ENCODE assay signal across 8 mouse cellular contexts in the genomic region with DNA sequence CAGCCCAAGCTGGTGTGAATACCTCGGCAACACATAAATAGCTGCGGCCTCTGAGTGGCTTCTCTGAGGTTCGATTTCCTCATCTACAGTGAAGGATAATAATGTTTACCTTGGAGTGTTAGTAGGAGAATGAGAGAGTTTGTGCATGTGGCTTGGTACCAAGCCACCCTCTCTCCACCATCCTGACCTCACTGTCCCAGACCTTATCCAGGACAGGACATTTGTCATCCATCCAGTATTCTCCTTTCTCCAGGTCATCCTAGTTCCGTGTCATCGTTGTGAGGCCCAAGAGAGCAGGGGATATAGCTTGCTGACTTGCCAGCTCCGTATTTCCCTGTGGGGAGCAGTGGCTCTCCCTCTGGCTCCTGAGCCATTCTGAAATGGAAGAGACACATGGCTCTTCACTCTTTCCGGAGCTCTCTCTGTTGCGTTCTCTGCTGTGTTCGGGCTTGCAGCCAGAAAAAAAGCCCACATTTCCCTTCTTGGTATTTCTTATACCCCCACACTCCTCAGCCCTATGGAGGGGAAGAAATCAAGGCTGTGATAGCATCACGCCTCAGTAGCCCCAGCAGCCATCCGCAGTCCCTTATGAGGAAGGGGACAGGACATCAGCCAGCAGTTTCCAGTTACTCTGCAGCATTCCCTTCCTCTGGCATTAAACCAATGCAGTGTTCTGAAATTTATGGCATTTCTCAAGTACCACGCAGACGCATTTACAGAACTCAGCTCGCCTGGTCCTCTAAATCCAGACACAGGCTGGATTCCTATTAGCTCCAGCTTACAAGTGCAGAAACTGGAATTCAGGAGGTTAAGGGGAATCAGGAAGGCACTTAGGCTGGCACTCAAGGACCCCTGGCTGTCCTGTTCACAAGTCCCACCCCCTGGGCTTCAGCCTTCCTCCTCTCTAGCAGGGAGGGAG. TPM values are rescaled to one million over a fixed set of nuclear protein-coding genes. Genes with fewer than 3 reads are reported as not detected.
DNase-seq lines count a peak whose midpoint lies in the region; ATAC-seq lines count a peak whose summit lies in the region.

No protein-coding gene starts in this region.

- no peaks in the 10 kb centered on the region; the same call in 1 of the 2 replicates for H3K27me3 ChIP-seq in midbrain, embryonic 11.5 days (ENCODE audit: control insufficient read depth, insufficient read depth, low read length)

- no peak overlapping the region for H3K27ac ChIP-seq in midbrain, embryonic 11.5 days (ENCODE audit: low read depth, low read length)

- 0 out of 2 replicates have a peak overlapping the region, but pooled peaks have one; percentile 10 for H3K9ac ChIP-seq in midbrain, embryonic 11.5 days (ENCODE audit: low read length)

- no peak overlapping the region for H3K4me3 ChIP-seq in midbrain, embryonic 11.5 days (ENCODE audit: low read depth, low read length)

- peaks cover 28% of the 10 kb centered on the region for H3K4me1 ChIP-seq in midbrain, embryonic 11.5 days (ENCODE audit: control insufficient read depth, insufficient read depth, low read length)

- peak overlapping the region; percentile 30 for H3K4me2 ChIP-seq in midbrain, embryonic 11.5 days

- no peaks in the 10 kb centered on the region for H3K9me3 ChIP-seq in midbrain, embryonic 11.5 days (ENCODE audit: control insufficient read depth, low read length)

- no peaks in the 10 kb centered on the region for H3K36me3 ChIP-seq in midbrain, embryonic 11.5 days (ENCODE audit: control insufficient read depth, insufficient read depth, low read length)

- intact Hi-C loops in left cerebral cortex, postnatal 14 days (cut with DNase I): loop anchor here (5.0 kb wide), 1 partner anchor 72 kb away; no protein-coding TSS in a partner anchor

- DNase-seq in left cerebral cortex, adult 18-20 months (ENCODE audit: low spot score in 2 of 2): peak; percentile 69 to 77
- DNase-seq in left cerebral cortex, adult 11 months (ENCODE audit: low spot score): no peak
- DNase-seq in embryo, embryonic 10.5 days (ENCODE audit: low spot score): peak; percentile 71
- DNase-seq in left cerebral cortex, postnatal 14 days (ENCODE audit: low spot score in 2 of 2): peak; percentile 75 to 80
- DNase-seq in midbrain, embryonic 11.5 days (ENCODE audit: low spot score, missing footprints): peak; percentile 89
- no peak for DNase-seq in thymus, adult 18-20 months
- DNase-seq in testis, postnatal 14 days (ENCODE audit: low spot score): no peak

- ATAC-seq in granulocyte monocyte progenitor cell, adult 5-6 weeks (replicated peaks; ENCODE audit: poor library complexity, severe bottlenecking): peak; percentile 14; the same call in 1 of the 2 replicates
- peak; percentile 47; the same call in 1 of the 2 replicates for ATAC-seq in midbrain, embryonic 11.5 days (ENCODE audit: low FRiP score)

- WGBS in midbrain, embryonic 11.5 days: 16% methylated on average over 14 of the region's 14 CpGs

RNA-seq across cellular contexts. Expression of gene Calm2, which starts 13.3 kb away (rescaled TPM):
- total RNA-seq in left cerebral cortex, adult 18-20 months (2021): 1,000 to 10,000 TPM; 2,255 to 2,273 TPM
- total RNA-seq in granulocyte monocyte progenitor cell, adult 5-6 weeks (2014; fragmentation: Nextera tagmentation): 410 and 477 TPM in 2 replicates
- 1,690 and 1,803 TPM in 2 replicates for total RNA-seq in granulocyte monocyte progenitor cell, adult 5-6 weeks (2017)
- total RNA-seq in left cerebral cortex, postnatal 14 days (2021): 1,000 to 10,000 TPM; 2,367 to 2,382 TPM
- 1,326 and 1,445 TPM in 2 replicates for polyA plus RNA-seq in midbrain, embryonic 11.5 days (2014; fragmentation: Nextera tagmentation; extraction: Ambion mirVana)

RNA-seq across cellular contexts. Expression of gene Stpg4, which starts 32.5 kb away (rescaled TPM):
- not detected for total RNA-seq in left cerebral cortex, adult 18-20 months (2021)
- total RNA-seq in granulocyte monocyte progenitor cell, adult 5-6 weeks (2014; fragmentation: Nextera tagmentation): not detected in 2 replicates
- not detected in 2 replicates for total RNA-seq in granulocyte monocyte progenitor cell, adult 5-6 weeks (2017)
- not detected for total RNA-seq in left cerebral cortex, postnatal 14 days (2021)
- polyA plus RNA-seq in midbrain, embryonic 11.5 days (2014; fragmentation: Nextera tagmentation; extraction: Ambion mirVana): not detected in 2 replicates

Comparison
In these comparisons a context has a peak if more than half of its experiments do, and no peak if none do; other contexts are left out.
1. DNase-seq: peak in left cerebral cortex, adult 18-20 months (2 of 2), embryo, embryonic 10.5 days (single experiment), left cerebral cortex, postnatal 14 days (2 of 2) and midbrain, embryonic 11.5 days (single experiment); none in left cerebral cortex, adult 11 months (single experiment), thymus, adult 18-20 months (0 of 2) and testis, postnatal 14 days (single experiment).